Comparison of ENCODE assay signal across 8 mouse cellular contexts in the genomic region with DNA sequence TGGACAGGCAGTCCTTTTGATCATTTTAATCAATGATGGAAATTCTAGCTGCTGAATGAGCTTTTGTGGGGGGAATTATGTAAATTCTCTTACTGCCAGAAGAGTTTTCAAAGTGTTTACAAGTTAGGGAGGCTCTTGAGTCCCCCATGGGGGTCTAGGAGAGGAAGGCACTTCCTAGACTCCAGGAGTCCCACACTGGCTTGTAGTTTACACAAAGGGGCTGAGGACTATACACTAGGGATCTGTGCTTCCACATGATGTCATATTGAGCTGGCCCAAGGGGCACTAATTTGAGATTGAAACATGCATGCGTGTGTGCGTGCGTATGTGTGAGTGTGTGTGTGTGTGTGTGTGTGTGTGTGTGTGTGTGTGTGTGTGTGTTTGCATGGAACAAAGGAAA. TPM values are rescaled to one million over a fixed set of nuclear protein-coding genes. Genes with fewer than 3 reads are reported as not detected.
DNase-seq lines count a peak whose midpoint lies in the region; ATAC-seq and TF ChIP-seq lines count a peak whose summit lies in the region.
"Had no signal": no experiment of that assay in that cellular context is flagged by ENCODE, and none has a peak within 500 bp of the region (broad histone marks: within the 10 kb centered on the region; RNA-seq: fewer than 3 reads in every experiment).

No protein-coding gene starts in this region.

- peak overlapping the region; percentile 60 for H3K4me2 ChIP-seq in forebrain, embryonic 13.5 days
- H3K4me2 ChIP-seq in limb, embryonic 12.5 days = peak overlapping the region; percentile 62

- intact Hi-C loops in left cerebral cortex, adult 2 months (cut with DNase I) = no loop called here
- intact Hi-C loops in left cerebral cortex, postnatal 14 days (cut with DNase I) = no loop called here

- no peak for TF ChIP-seq CTCF in left cerebral cortex, adult 2 months (IDR thresholded peaks at IDR 0.05)
- TF ChIP-seq CTCF in olfactory bulb, adult 2 months (IDR thresholded peaks at IDR 0.05; ENCODE audit: insufficient read depth, low read depth, low read length) = no peak

- no peaks in the 10 kb centered on the region for H3K9me3 ChIP-seq in forebrain, embryonic 13.5 days (replicated peaks)
- no peaks in the 10 kb centered on the region for H3K9me3 ChIP-seq in limb, embryonic 12.5 days

- peak overlapping the region; percentile 60 for H3K4me3 ChIP-seq in left cerebral cortex, adult 2 months
- peak overlapping the region; percentile 42 for H3K4me3 ChIP-seq in forebrain, embryonic 13.5 days
- peak overlapping the region; percentile 46 for H3K4me3 ChIP-seq in limb, embryonic 12.5 days (replicated peaks)
- H3K4me3 ChIP-seq in olfactory bulb, adult 2 months (ENCODE audit: insufficient read depth, low read depth, low read length) = peak overlapping the region; percentile 71

- peak overlapping the region; percentile 57 for H3K9ac ChIP-seq in forebrain, embryonic 13.5 days
- peak overlapping the region; percentile 56 for H3K9ac ChIP-seq in limb, embryonic 12.5 days (replicated peaks)

- 67% methylated on average over 3 of the region's 3 CpGs for WGBS in forebrain, embryonic 13.5 days
- 90% methylated on average over 3 of the region's 3 CpGs for WGBS in limb, embryonic 12.5 days
- WGBS in olfactory bulb, adult 2 months = 16% methylated on average over 3 of the region's 3 CpGs

- DNase-seq in left cerebral cortex, adult 2 months (ENCODE audit: extremely low spot score in 1 of 2, low spot score in 2 of 2) = no peak
- DNase-seq in left cerebral cortex, postnatal 14 days (ENCODE audit: low spot score in 2 of 2) = no peak
- DNase-seq in right cerebral cortex, adult 18-20 months = no peak

- H3K27me3 ChIP-seq in forebrain, embryonic 13.5 days = no peaks in the 10 kb centered on the region
- H3K27me3 ChIP-seq in limb, embryonic 12.5 days = no peaks in the 10 kb centered on the region

- peak overlapping the region; percentile 91 for H3K27ac ChIP-seq in left cerebral cortex, adult 2 months
- peak overlapping the region; percentile 83 for H3K27ac ChIP-seq in forebrain, embryonic 13.5 days
- peak overlapping the region; percentile 85 for H3K27ac ChIP-seq in limb, embryonic 12.5 days
- 0 out of 2 replicates have a peak overlapping the region, but pooled peaks have one; percentile 92 for H3K27ac ChIP-seq in olfactory bulb, adult 2 months (ENCODE audit: insufficient read depth, low read depth, low read length)

- H3K4me1 ChIP-seq in forebrain, embryonic 13.5 days = peaks cover 26% of the 10 kb centered on the region
- peaks cover 39% of the 10 kb centered on the region for H3K4me1 ChIP-seq in limb, embryonic 12.5 days (replicated peaks)
- peaks cover 6% of the 10 kb centered on the region; the same call in 1 of the 2 replicates for H3K4me1 ChIP-seq in olfactory bulb, adult 2 months (ENCODE audit: control insufficient read depth, insufficient read depth, low read length)

- H3K36me3 ChIP-seq in forebrain, embryonic 13.5 days (ENCODE audit: poor library complexity, severe bottlenecking) = no peaks in the 10 kb centered on the region
- H3K36me3 ChIP-seq in limb, embryonic 12.5 days = no peaks in the 10 kb centered on the region

- TF ChIP-seq POLR2A in olfactory bulb, adult 2 months (IDR thresholded peaks at IDR 0.05; ENCODE audit: insufficient read depth, low read depth, low read length) = no peak

- peak; percentile 48 for ATAC-seq in forebrain, embryonic 13.5 days
- ATAC-seq in limb, embryonic 12.5 days (ENCODE audit: insufficient number of reproducible peaks, insufficient read depth, low FRiP score, low TSS enrichment, low read depth) = no peak
- ATAC-seq in monocyte, adult 5-6 weeks (replicated peaks; ENCODE audit: insufficient number of reproducible peaks, low FRiP score, low TSS enrichment, poor library complexity, severe bottlenecking) = no peak

RNA-seq across cellular contexts. Expression of gene Mindy4, which starts 0.7 kb away (rescaled TPM):
- 10 to 100 TPM; 10.2 to 11.0 TPM for total RNA-seq in left cerebral cortex, adult 2 months (2021)
- total RNA-seq in left cerebral cortex, postnatal 14 days (2021) = 10 to 100 TPM in 1 of 2 experiments, 1 to 10 TPM in 1; 9.6 to 10.7 TPM
- polyA plus RNA-seq in forebrain, embryonic 13.5 days (2015; fragmentation: Nextera tagmentation; extraction: Ambion mirVana) = 15.0 and 15.6 TPM in 2 replicates
- 15.2 and 19.2 TPM in 2 replicates for polyA plus RNA-seq in limb, embryonic 12.5 days (2016; fragmentation: Nextera tagmentation; extraction: Ambion mirVana)
- not detected in 2 replicates for polyA plus RNA-seq in olfactory bulb, adult 2 months (2012; ENCODE audit: insufficient read depth, insufficient read length, low replicate concordance, missing spikeins)
- total RNA-seq in monocyte, adult 5-6 weeks (2017) = 1.1 TPM in 1 of 3 replicates, not detected in the others

RNA-seq across cellular contexts. Expression of gene Inmt, which starts 29.1 kb away (rescaled TPM):
- 1 to 10 TPM; 1.1 to 2.1 TPM for total RNA-seq in left cerebral cortex, adult 2 months (2021)
- total RNA-seq in left cerebral cortex, postnatal 14 days (2021) = not detected
- not detected in 2 replicates for polyA plus RNA-seq in forebrain, embryonic 13.5 days (2015; fragmentation: Nextera tagmentation; extraction: Ambion mirVana)
- not detected in 2 replicates for polyA plus RNA-seq in limb, embryonic 12.5 days (2016; fragmentation: Nextera tagmentation; extraction: Ambion mirVana)
- polyA plus RNA-seq in olfactory bulb, adult 2 months (2012; ENCODE audit: insufficient read depth, insufficient read length, low replicate concordance, missing spikeins) = not detected in 2 replicates
- not detected in 3 replicates for total RNA-seq in monocyte, adult 5-6 weeks (2017)
- total RNA-seq: granulocyte monocyte progenitor cell, adult 5-6 weeks had no signal
